Mouse (Mus musculus): ENCODE measurements around the gene Il17c.

- no peak for TF ChIP-seq GATA1 (IDR thresholded peaks at IDR 0.05; ENCODE audit: borderline replicate concordance, low read length)
- TF ChIP-seq FLI1 (IDR thresholded peaks at IDR 0.05; ENCODE audit: low read length), result no peak
Observed at GRCm38 (mm10) chr8:122459218-122459900, 37.5 kb downstream of the Il17c start.

Data from megakaryocyte, embryonic 14.5 days (primary cell).